Mouse (Mus musculus) hindbrain, embryonic 10.5 days (tissue): ENCODE measurements around the gene Ak1. TPM values are rescaled to one million over a fixed set of nuclear protein-coding genes. Genes with fewer than 3 reads are reported as not detected.

Experiments
- DNase-seq: peaks from one replicate; pipeline ENCODE4 v3.0.0-alpha.2; 2017; ENCODE audit warnings: low spot score
- H3K27ac ChIP-seq: fragments of 300-500 bp; sonication (generic); 2 replicates; pipeline ENCODE4 v1.5.1; 2016; ENCODE audit warnings: mild to moderate bottlenecking, moderate library complexity
- H3K27me3 ChIP-seq: fragments of 300-500 bp; sonication (generic); 2 replicates; pipeline ENCODE4 v1.6.1; 2016; ENCODE audit warnings: mild to moderate bottlenecking; ENCODE audit not compliant: poor library complexity, insufficient read depth, severe bottlenecking
- H3K36me3 ChIP-seq: fragments of 300-500 bp; sonication (generic); 2 replicates; pipeline ENCODE4 v1.6.1; 2016; ENCODE audit warnings: mild to moderate bottlenecking, moderate library complexity
- H3K4me1 ChIP-seq: fragments of 300-500 bp; sonication (generic); replicated peaks from 2 replicates; pipeline ENCODE4 v1.6.1; 2016; ENCODE audit warnings: mild to moderate bottlenecking
- H3K4me3 ChIP-seq: fragments of 300-500 bp; sonication (generic); 2 replicates; pipeline ENCODE4 v1.5.1; 2016; ENCODE audit warnings: mild to moderate bottlenecking, moderate library complexity
- H3K9me3 ChIP-seq: fragments of 300-500 bp; sonication (generic); 2 replicates; pipeline ENCODE4 v1.6.1; 2016; ENCODE audit warnings: mild to moderate bottlenecking, moderate library complexity
- WGBS: fragments of 180-500 bp; shearing (Covaris S2); methylation state at CpG from one replicate; pipeline ENCODE4 v1.1.7; 2016; 5-methylcytosine and 5-hydroxymethylcytosine counted together
- microRNA counts: library from miRNA; unstranded; fragments of <30 nt; microRNA quantifications from one replicate; lab custom pipeline; 2017
- polyA plus RNA-seq: library from polyadenylated mRNA; unstranded; fragments of >200 nt; fragmentation: Nextera tagmentation; extraction: Ambion mirVana; gene quantifications from 2 replicates; pipeline ENCODE4 v1.2.1, GENCODE M21; 2016

Gene Ak1
- polyA plus RNA-seq, 1 experiment from 2014 or later, result 37.6 TPM

DNA sequence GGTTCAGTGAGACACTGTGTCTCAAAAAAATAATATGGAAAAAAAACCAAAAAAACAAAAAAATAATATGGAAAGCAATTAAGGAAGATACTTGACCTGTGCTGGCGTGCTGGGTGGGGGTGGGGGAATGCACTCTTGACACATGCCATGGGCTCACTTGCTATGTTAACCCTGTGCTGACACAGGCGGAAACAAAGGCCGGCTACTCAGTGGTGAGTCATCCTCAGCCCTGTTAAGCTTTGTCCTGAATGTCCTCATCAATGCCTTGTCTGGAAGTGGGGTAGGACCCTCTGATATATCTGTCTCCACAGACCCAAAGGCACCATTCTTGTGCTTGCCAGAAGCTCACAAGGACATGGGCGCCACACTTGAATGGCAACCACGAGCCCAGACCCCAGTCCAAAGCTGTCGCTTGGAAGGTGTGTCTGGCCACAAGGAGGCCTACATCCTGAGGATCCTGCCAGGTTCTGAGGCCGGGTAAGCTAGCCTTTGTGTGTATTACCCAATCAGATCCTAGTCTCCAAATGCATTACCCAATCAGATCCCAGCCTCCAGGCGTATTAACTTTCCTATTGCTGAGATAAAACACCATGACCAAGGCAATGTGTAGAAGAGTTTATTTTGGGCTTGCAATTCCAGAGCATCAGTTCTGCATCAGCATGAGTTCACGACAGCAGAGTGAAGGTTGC lies 50.5 kb downstream of the Ak1 start:
- H3K36me3 ChIP-seq, result peaks cover 8% of the 10 kb centered on the region; the same call in 1 of the 2 replicates
- no peak for DNase-seq
- no peaks in the 10 kb centered on the region for H3K9me3 ChIP-seq
- H3K4me3 ChIP-seq, result no peak overlapping the region
- no peaks in the 10 kb centered on the region for H3K27me3 ChIP-seq
- H3K4me1 ChIP-seq, result peaks cover 14% of the 10 kb centered on the region; the same call in 1 of the 2 replicates
- no peak overlapping the region for H3K27ac ChIP-seq
- 73% methylated on average over 9 of the region's 9 CpGs for WGBS

DNA sequence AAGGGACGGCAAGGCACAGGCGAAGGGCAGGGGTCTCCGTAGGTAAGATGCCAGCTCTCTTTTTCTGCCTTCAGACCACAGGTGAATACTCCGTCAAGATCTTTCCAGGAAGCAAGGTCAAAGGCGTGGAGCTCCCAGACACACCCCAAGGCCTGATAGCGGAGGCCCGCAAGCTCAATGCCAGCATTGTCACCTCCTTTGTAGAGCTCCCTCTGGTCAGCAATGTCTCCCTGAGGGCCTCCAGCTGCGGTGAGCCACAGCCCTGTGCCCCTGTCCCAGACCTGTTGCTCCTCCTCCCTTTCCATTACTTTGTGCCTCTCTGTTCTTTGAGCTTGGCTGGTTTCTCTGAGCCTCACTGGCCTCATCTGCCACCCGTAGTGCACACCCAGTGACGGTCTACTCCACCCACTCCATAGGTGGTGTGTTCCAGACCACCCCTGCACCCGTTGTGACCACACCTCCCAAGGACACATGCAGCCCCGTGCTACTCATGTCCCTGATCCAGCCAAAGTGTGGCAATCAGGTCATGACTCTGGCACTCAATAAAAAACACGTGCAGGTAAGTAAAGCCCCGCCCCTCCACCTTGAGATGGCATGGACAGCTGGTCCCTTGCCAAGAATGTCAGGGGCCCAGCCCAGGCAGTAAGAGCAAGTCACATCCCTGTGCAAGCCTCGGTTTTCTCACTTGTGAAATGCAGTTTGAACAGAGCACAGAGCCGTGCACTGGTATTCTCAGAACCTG lies 51.8 kb downstream of the Ak1 start:
- peaks cover 8% of the 10 kb centered on the region; the same call in 1 of the 2 replicates for H3K36me3 ChIP-seq
- no peaks in the 10 kb centered on the region for H3K9me3 ChIP-seq
- H3K27me3 ChIP-seq, result no peaks in the 10 kb centered on the region
- 0 out of 2 replicates have a peak, but pooled peaks cover 6% of the 10 kb centered on the region for H3K4me1 ChIP-seq
- peak overlapping the region; percentile 23; the same call in 1 of the 2 replicates for H3K27ac ChIP-seq
- DNase-seq, result no peak
- no peak overlapping the region for H3K4me3 ChIP-seq
- WGBS, result 86% methylated on average over 16 of the region's 16 CpGs

DNA sequence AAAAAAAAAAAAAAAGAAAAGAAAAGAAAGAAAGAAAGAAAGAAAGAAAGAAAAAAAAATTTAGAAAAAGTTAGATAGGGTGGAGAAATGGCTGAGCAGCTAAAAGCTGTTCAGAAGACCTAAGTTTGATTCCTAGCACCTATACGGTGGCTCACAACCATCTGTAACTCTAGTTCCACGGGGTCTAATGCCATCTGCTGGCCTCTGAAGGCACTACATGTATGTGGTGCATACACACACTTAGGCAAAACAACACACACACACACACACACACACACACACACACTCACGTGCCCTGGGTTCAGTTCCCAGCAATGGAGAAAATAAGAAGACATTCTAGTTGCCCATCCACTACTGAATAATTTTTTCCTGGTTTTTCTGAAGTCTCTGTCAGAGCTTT lies 55.3 kb downstream of the Ak1 start:
- Histone ChIP-seq H3K36me3 (peaks cover 15% of the 10 kb centered on the region; the same call in 1 of the 2 replicates), H3K4me3 (no peak overlapping the region), H3K27me3 (no peaks in the 10 kb centered on the region), H3K9me3 (no peaks in the 10 kb centered on the region), H3K27ac (no peak overlapping the region), H3K4me1 (peaks cover 24% of the 10 kb centered on the region)
- no peak for DNase-seq
- 86% methylated on average over 3 of the region's 3 CpGs for WGBS

DNA sequence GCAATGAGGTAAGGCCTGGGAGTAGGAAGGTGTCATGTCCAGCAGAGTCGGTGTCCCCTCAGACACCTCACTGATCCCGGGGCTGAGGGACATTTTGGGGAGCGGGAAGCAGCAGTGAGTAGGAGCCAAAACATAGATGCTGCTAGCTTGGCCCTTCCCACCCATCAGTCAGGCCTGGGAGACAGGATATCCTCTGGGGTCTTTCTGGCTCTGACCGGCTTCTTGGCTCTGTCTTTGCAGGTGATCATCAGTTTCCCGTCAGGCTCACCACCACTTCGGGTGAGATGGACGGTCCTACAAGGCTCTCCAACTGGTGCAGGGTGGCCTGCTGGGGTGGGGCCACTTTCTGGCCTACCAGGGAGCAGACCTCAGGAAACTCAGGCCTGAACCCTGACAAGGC lies 56.1 kb downstream of the Ak1 start:
- no peak for DNase-seq
- Histone ChIP-seq H3K27me3 (no peaks in the 10 kb centered on the region), H3K36me3 (peaks cover 20% of the 10 kb centered on the region), H3K9me3 (no peaks in the 10 kb centered on the region), H3K4me1 (peaks cover 21% of the 10 kb centered on the region), H3K4me3 (no peak overlapping the region), H3K27ac (no peak overlapping the region)
- WGBS, result 94% methylated on average over 7 of the region's 7 CpGs

DNA sequence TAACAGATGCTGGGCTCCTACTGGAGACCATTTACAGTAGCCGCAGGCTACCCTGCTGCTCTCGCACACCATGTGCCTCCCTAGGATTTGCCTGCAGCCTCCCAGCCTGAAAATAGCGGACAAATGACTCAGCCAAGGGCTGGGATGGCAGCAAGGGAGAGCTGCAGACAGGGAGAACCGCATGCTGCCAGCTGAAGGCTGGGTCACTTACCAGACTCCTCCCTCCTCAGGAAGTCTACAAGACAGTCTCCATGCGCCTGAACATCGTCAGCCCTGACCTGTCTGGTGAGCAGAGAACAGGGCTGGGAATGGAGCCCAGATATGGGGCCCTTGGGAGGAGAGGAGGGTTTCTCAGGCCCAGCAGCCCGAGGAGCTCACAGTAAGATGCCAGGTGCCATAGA lies 58.5 kb downstream of the Ak1 start:
- H3K9me3 ChIP-seq, result no peaks in the 10 kb centered on the region
- no peak overlapping the region for H3K4me3 ChIP-seq
- peaks cover 37% of the 10 kb centered on the region for H3K36me3 ChIP-seq
- 69% methylated on average over 7 of the region's 7 CpGs for WGBS
- H3K27me3 ChIP-seq, result no peaks in the 10 kb centered on the region
- 0 out of 2 replicates have a peak overlapping the region, but pooled peaks have one; percentile 13 for H3K27ac ChIP-seq
- no peak for DNase-seq
- peaks cover 21% of the 10 kb centered on the region for H3K4me1 ChIP-seq

DNA sequence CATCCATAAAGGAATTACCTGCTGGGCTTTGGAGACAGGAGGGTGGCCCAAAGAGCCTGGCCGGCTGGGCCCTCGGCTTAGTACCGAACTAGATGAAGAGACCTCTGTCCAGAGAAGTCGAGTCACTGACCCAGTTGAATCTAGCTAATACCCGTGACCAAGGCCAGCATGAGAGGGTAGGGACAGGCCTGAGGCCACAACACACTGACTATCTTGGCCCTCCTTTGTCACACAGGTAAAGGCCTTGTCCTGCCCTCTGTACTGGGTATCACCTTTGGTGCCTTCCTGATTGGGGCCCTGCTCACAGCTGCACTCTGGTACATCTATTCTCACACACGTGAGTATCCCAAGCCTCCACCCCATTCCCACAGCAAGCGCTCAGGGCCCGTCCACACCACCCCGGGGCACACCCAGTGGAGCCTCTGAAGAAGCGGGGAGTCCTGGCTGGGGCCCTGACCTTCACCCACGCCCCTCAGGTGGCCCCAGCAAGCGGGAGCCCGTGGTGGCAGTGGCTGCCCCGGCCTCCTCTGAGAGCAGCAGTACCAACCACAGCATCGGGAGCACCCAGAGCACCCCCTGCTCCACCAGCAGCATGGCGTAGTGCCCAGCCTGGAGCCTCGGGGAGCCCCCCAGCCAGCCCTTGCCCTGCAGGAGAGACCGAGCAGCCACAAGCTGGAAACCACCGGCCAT lies 59.5 kb downstream of the Ak1 start:
- peaks cover 21% of the 10 kb centered on the region for H3K4me1 ChIP-seq
- H3K4me3 ChIP-seq, result no peak overlapping the region
- DNase-seq, result no peak
- 88% methylated on average over 19 of the region's 19 CpGs for WGBS
- H3K27me3 ChIP-seq, result no peaks in the 10 kb centered on the region
- peaks cover 48% of the 10 kb centered on the region for H3K36me3 ChIP-seq
- H3K9me3 ChIP-seq, result no peaks in the 10 kb centered on the region
- peak overlapping the region; percentile 13; the same call in 1 of the 2 replicates for H3K27ac ChIP-seq

DNA sequence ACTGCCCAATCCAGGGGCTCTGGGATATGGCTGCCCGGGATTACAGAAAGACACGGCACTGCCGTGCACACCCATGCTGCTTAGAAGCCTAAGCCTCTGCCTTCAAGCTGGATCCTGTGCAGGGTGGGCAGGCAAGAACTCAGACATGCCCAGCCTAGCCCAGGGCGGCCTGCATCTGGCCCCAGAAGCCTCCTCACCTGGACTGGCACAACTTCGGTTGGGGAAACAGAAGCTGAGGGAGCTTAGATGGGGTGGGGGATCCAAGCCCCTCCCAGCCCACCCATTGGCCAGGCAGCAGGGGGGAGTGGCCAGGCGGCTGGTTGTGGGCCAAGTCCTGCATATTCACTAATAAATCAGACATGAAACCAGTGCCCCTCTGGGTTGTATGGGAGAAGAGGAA lies 60.2 kb downstream of the Ak1 start:
- Histone ChIP-seq H3K4me1 (peaks cover 21% of the 10 kb centered on the region), H3K4me3 (no peak overlapping the region), H3K36me3 (peaks cover 54% of the 10 kb centered on the region), H3K9me3 (no peaks in the 10 kb centered on the region), H3K27ac (peak overlapping the region; percentile 13; the same call in 1 of the 2 replicates), H3K27me3 (no peaks in the 10 kb centered on the region)
- WGBS, result 76% methylated on average over 6 of the region's 6 CpGs
- no peak for DNase-seq

DNA sequence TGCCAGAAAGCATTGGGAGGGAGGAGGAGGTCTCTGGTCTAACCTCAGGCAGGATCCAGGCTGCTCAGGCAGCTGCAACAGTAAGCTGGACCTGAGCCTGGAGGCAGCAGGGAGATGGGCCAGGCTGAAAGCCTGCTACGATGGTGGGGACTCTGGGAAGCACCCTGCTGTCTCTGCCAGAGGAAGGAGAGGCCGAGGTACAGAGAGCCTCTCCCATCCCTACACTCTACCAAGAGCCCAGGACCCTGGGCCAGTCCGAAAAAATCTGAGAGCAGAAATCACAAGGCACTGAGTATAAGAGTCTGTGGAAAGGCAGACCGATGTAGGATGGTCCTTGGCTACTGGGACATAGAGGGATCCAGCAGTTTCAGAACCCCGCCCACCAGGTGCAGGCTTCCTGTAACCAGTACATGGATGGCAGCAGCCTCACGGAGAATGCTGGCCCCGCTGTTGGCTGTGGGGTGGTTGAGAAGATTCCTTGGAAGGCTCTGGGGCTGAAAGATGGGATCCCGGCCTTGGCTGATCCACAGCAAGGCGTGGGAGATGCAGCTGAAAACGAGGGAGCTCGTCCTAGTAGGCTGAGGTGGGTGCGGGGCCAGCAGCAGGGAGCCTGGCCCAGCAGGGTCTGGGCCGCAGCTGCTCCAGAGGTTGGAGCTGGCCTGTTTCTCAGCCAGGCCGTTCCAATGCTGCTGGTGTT lies 61.3 kb downstream of the Ak1 start:
- Histone ChIP-seq H3K36me3 (peaks cover 66% of the 10 kb centered on the region), H3K27me3 (no peaks in the 10 kb centered on the region), H3K9me3 (no peaks in the 10 kb centered on the region), H3K27ac (no peak overlapping the region), H3K4me3 (no peak overlapping the region), H3K4me1 (peaks cover 21% of the 10 kb centered on the region)
- 80% methylated on average over 14 of the region's 14 CpGs for WGBS
- no peak for DNase-seq

DNA sequence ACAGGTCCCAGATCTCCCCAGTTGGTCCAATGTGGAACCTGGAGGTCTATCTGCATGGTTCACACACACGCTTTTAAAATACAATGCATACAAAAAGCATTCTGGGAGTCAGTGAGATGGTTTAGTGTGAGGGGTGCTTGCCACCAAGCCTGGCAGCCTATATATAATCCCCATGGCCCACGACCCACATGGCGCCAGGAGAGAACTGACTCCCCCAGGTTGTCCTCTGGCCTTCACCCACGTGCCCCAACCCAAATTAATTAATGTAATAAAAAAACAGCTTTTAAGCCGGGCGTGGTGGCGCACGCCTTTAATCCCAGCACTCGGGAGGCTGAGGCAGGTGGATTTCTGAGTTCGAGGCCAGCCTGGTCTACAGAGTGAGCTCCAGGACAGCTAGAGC lies 62.1 kb downstream of the Ak1 start:
- 93% methylated on average over 10 of the region's 10 CpGs for WGBS
- H3K4me1 ChIP-seq, result peaks cover 21% of the 10 kb centered on the region
- H3K27ac ChIP-seq, result no peak overlapping the region
- DNase-seq, result no peak
- H3K4me3 ChIP-seq, result no peak overlapping the region
- peaks cover 71% of the 10 kb centered on the region for H3K36me3 ChIP-seq
- no peaks in the 10 kb centered on the region for H3K27me3 ChIP-seq
- H3K9me3 ChIP-seq, result no peaks in the 10 kb centered on the region

MicroRNAs within 50 kb of the gene (microRNA counts, 519-probe panel; counts per million panel counts)
- 1,255 counts per million, percentile 77 among the panel's probes with 10 or more counts for microRNA mmu-miR-1954 (lab: Ali Mortazavi, UCI)

Other genes with a start within 250 kb of the Ak1 start
- gene 1110008P14Rik, start 239.8 kb upstream of the Ak1 start, polyA plus RNA-seq, result 41.4 and 66.7 TPM in 2 replicates
- not detected in 2 replicates for gene Lcn2, start 233.5 kb upstream of the Ak1 start, polyA plus RNA-seq
- 26.3 and 32.3 TPM in 2 replicates for gene Ptges2, start 225.9 kb upstream of the Ak1 start, polyA plus RNA-seq
- 6.0 and 6.4 TPM in 2 replicates for gene Naif1, start 171.3 kb upstream of the Ak1 start, polyA plus RNA-seq
- gene Slc25a25, start 170.3 kb upstream of the Ak1 start, polyA plus RNA-seq, result 28.8 and 34.4 TPM in 2 replicates
- gene Fam102a, start 86.4 kb upstream of the Ak1 start, polyA plus RNA-seq, result 10.9 and 11.0 TPM in 2 replicates
- 116 and 131 TPM in 2 replicates for gene Dpm2, start 50.9 kb upstream of the Ak1 start, polyA plus RNA-seq
- gene Pip5kl1, start 47.0 kb upstream of the Ak1 start, polyA plus RNA-seq, result 1.6 and 2.5 TPM in 2 replicates
- gene 9430097D07Rik, start 46.1 kb upstream of the Ak1 start, polyA plus RNA-seq, result 0.11 and 0.39 TPM in 2 replicates
- 19.8 and 21.0 TPM in 2 replicates for gene St6galnac4, start 34.7 kb upstream of the Ak1 start, polyA plus RNA-seq
- 12.7 and 14.1 TPM in 2 replicates for gene St6galnac6, start 22.0 kb upstream of the Ak1 start, polyA plus RNA-seq
- gene Eng, start 24.8 kb downstream of the Ak1 start, polyA plus RNA-seq, result 28.8 and 35.8 TPM in 2 replicates
- 25.9 and 29.5 TPM in 2 replicates for gene Fpgs, start 82.4 kb downstream of the Ak1 start, polyA plus RNA-seq
- 121 and 125 TPM in 2 replicates for gene Cdk9, start 91.3 kb downstream of the Ak1 start, polyA plus RNA-seq
- gene Sh2d3c, start 99.3 kb downstream of the Ak1 start, polyA plus RNA-seq, result 27.6 and 39.1 TPM in 2 replicates
- 1.3 and 1.7 TPM in 2 replicates for gene 6330409D20Rik, start 119.3 kb downstream of the Ak1 start, polyA plus RNA-seq
- gene Tor2a, start 135.5 kb downstream of the Ak1 start, polyA plus RNA-seq, result 56.9 and 61.6 TPM in 2 replicates
- gene Ttc16, start 153.9 kb downstream of the Ak1 start, polyA plus RNA-seq, result 0.31 and 0.73 TPM in 2 replicates
- 5.7 and 7.2 TPM in 2 replicates for gene Ptrh1, start 154.0 kb downstream of the Ak1 start, polyA plus RNA-seq
- gene Cfap157, start 162.7 kb downstream of the Ak1 start, polyA plus RNA-seq, result 1.1 and 1.2 TPM in 2 replicates
- gene Stxbp1, start 225.5 kb downstream of the Ak1 start, polyA plus RNA-seq, result 40.1 and 63.3 TPM in 2 replicates